Mouse (Mus musculus): ENCODE measurements at regions not wholly inside any gene's neighbourhood (a gene's known extent, or its start where the extent isn't known, plus 50 kb on each side); places are given as distances from the start of the nearest gene placed in this dataset.

DNA sequence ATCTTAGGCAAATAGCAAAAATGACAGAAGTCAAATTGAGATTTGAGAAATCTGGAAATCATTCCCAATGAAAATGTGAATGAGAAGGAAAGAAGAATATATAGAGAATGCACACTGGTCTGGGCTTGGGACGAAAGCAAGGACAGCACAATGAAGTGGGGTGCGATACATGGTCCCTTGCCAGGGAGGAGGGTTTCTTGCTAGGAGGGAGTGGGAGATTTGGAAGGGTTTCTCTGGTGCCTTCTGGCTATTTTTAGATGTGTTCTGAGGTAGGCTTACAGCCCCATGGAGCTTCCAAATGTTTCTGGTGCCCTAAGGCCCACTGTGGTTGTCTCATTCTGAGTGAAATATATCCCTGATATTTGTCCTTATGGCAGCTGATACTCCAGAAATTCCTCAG, 166.0 kb downstream of the Gm7489 start:
- no peaks in the 10 kb centered on the region for H3K27me3 ChIP-seq (ENCODE audit: control insufficient read depth, insufficient read depth, low read length)
- DNase-seq (ENCODE audit: low spot score) (no peak), ATAC-seq (ENCODE audit: low FRiP score, low read depth) (no peak)
- H3K4me3 ChIP-seq (replicated peaks; ENCODE audit: low read length) = no peak overlapping the region
- TF ChIP-seq POLR2A (IDR thresholded peaks at IDR 0.05; ENCODE audit: borderline replicate concordance, extremely low read depth, insufficient read depth, insufficient read length) = no peak
- H3K36me3 ChIP-seq (ENCODE audit: control insufficient read depth, insufficient read depth, low read length) = no peaks in the 10 kb centered on the region
- no peak overlapping the region for H3K27ac ChIP-seq (replicated peaks; ENCODE audit: low read depth, low read length)
- H3K9me3 ChIP-seq (ENCODE audit: control insufficient read depth, low read length) = no peaks in the 10 kb centered on the region
- no peak overlapping the region for H3K9ac ChIP-seq (ENCODE audit: low read depth, low read length, severe bottlenecking)
- WGBS = 82% methylated on average over 2 of the region's 2 CpGs
- peaks cover 4% of the 10 kb centered on the region; the same call in 1 of the 2 replicates for H3K4me1 ChIP-seq (ENCODE audit: control insufficient read depth, insufficient read depth, low read length)
- no peak overlapping the region for H3K4me2 ChIP-seq (replicated peaks; ENCODE audit: low read depth, low read length, severe bottlenecking)

DNA sequence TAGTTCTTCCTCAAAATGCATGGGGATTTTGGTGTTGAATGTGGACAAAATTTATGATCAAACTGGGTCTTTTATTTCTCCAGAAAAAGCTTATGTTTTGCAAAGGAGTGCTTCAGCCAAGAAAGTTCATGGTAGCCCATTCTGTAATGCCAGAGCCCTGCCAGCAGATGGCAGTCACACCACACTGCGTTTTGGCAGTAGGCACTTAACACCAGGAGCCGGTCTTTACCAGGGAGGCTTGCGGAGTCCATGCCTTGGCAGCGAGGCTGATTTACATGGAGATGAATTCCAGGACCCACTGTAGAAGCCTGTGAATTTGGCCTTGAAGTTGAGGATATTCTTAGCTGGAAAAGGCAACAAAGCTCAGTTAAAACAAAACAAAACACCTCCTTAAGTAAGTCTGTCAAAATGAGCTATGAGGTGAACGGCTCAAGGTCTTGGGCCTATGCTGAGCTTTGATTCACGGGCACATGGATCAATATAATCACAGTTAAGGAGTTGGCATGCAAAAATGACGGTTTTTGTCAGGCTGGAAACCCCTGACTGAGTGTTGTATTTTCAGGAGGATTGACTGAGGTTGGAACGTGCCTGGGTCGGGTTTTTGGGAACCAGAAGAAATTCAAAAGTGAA, 185.4 kb downstream of the Gm7489 start:
- no peaks in the 10 kb centered on the region for H3K4me1 ChIP-seq (ENCODE audit: control insufficient read depth, insufficient read depth, low read length)
- H3K9me3 ChIP-seq (ENCODE audit: control insufficient read depth, low read length) = no peaks in the 10 kb centered on the region
- no peaks in the 10 kb centered on the region for H3K27me3 ChIP-seq (ENCODE audit: control insufficient read depth, insufficient read depth, low read length)
- WGBS = 43% methylated on average over 9 of the region's 9 CpGs
- H3K27ac ChIP-seq (replicated peaks; ENCODE audit: low read depth, low read length) = no peak overlapping the region
- ATAC-seq (ENCODE audit: low FRiP score, low read depth) = peak; percentile 75
- H3K4me2 ChIP-seq (replicated peaks; ENCODE audit: low read depth, low read length, severe bottlenecking) = no peak overlapping the region
- H3K9ac ChIP-seq (ENCODE audit: low read depth, low read length, severe bottlenecking) = no peak overlapping the region
- DNase-seq (ENCODE audit: low spot score) = peak; percentile 81
- no peaks in the 10 kb centered on the region for H3K36me3 ChIP-seq (ENCODE audit: control insufficient read depth, insufficient read depth, low read length)
- no peak for TF ChIP-seq POLR2A (IDR thresholded peaks at IDR 0.05; ENCODE audit: borderline replicate concordance, extremely low read depth, insufficient read depth, insufficient read length)
- no peak overlapping the region for H3K4me3 ChIP-seq (replicated peaks; ENCODE audit: low read length)

DNA sequence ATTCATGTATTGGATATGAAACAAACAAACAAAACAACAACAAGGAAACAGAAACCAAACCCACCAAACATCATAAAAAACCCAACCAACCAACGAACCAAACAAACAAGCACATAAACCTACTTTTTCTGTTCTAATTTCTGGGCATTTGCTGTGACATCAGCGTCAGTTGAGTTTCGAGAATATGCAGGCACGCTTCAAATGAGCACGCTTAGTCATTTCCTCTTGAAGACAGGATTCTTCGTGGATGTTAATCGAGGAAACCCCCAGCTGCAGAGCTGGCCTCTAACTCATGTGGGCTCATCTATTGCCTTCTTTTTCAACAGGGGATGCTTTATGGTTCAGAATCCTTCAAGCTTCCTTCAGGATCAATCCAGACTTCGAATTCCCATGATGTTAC, 187.0 kb downstream of the Gm7489 start:
- ATAC-seq (ENCODE audit: low FRiP score, low read depth) = no peak
- H3K4me3 ChIP-seq (replicated peaks; ENCODE audit: low read length) = no peak overlapping the region
- no peaks in the 10 kb centered on the region for H3K27me3 ChIP-seq (ENCODE audit: control insufficient read depth, insufficient read depth, low read length)
- no peaks in the 10 kb centered on the region for H3K36me3 ChIP-seq (ENCODE audit: control insufficient read depth, insufficient read depth, low read length)
- TF ChIP-seq POLR2A (IDR thresholded peaks at IDR 0.05; ENCODE audit: borderline replicate concordance, extremely low read depth, insufficient read depth, insufficient read length) = no peak
- no peak overlapping the region for H3K27ac ChIP-seq (replicated peaks; ENCODE audit: low read depth, low read length)
- H3K9ac ChIP-seq (ENCODE audit: low read depth, low read length, severe bottlenecking) = no peak overlapping the region
- H3K4me2 ChIP-seq (replicated peaks; ENCODE audit: low read depth, low read length, severe bottlenecking) = no peak overlapping the region
- no peaks in the 10 kb centered on the region for H3K4me1 ChIP-seq (ENCODE audit: control insufficient read depth, insufficient read depth, low read length)
- no peak for DNase-seq (ENCODE audit: low spot score)
- 70% methylated on average over 8 of the region's 8 CpGs for WGBS
- no peaks in the 10 kb centered on the region for H3K9me3 ChIP-seq (ENCODE audit: control insufficient read depth, low read length)

DNA sequence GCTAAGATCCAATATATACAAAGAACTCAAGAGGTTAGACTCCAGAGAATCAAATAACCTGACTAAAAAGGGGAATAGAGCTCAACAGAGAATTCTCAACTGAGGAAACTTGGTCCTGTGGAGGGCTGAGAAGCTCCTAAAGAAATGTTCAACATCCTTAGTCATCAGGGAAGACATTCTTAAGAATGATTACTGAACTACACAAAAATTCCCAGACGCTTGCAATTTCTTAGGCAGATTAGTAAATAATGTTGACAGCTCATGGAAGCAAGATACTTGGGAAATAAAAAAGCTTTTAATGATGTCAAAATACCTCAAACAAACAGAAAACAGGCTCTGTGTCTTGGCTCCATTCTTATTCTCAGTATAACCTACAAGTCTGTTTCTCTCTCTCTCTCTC, 206.6 kb downstream of the Gm7489 start:
- H3K4me3 ChIP-seq (replicated peaks; ENCODE audit: low read length) = no peak overlapping the region
- H3K9ac ChIP-seq (ENCODE audit: low read depth, low read length, severe bottlenecking) = no peak overlapping the region
- no peaks in the 10 kb centered on the region for H3K4me1 ChIP-seq (ENCODE audit: control insufficient read depth, insufficient read depth, low read length)
- ATAC-seq (ENCODE audit: low FRiP score, low read depth) = no peak
- no peak overlapping the region for H3K4me2 ChIP-seq (replicated peaks; ENCODE audit: low read depth, low read length, severe bottlenecking)
- TF ChIP-seq POLR2A (IDR thresholded peaks at IDR 0.05; ENCODE audit: borderline replicate concordance, extremely low read depth, insufficient read depth, insufficient read length) = no peak
- no peaks in the 10 kb centered on the region for H3K9me3 ChIP-seq (ENCODE audit: control insufficient read depth, low read length)
- H3K27ac ChIP-seq (replicated peaks; ENCODE audit: low read depth, low read length) = no peak overlapping the region
- no peaks in the 10 kb centered on the region for H3K36me3 ChIP-seq (ENCODE audit: control insufficient read depth, insufficient read depth, low read length)
- H3K27me3 ChIP-seq (ENCODE audit: control insufficient read depth, insufficient read depth, low read length) = no peaks in the 10 kb centered on the region
- 97% methylated on average over 1 of the region's 1 CpGs for WGBS
- DNase-seq (ENCODE audit: low spot score) = no peak

DNA sequence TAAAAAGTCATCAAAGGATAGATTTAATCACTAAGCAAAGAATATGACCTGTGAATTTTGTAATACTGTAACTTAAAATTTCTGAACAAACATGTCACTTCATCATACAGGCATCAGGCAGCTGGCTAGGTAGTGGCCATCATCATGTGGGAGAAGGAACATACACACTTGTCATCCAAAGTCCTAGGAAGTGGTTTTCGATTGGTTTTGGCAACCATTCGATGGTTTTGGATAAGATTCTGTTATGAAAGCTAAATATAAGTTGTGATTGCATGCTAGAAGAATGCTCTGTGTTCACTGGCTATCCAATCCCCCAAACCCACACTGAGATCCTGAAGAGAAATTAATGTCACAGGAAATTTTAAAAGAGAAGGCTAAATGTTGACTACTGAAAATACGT, 207.7 kb downstream of the Gm7489 start:
- no peak for TF ChIP-seq POLR2A (IDR thresholded peaks at IDR 0.05; ENCODE audit: borderline replicate concordance, extremely low read depth, insufficient read depth, insufficient read length)
- no peaks in the 10 kb centered on the region for H3K27me3 ChIP-seq (ENCODE audit: control insufficient read depth, insufficient read depth, low read length)
- DNase-seq (ENCODE audit: low spot score) (no peak), ATAC-seq (ENCODE audit: low FRiP score, low read depth) (no peak)
- H3K9me3 ChIP-seq (ENCODE audit: control insufficient read depth, low read length) = no peaks in the 10 kb centered on the region
- no peaks in the 10 kb centered on the region for H3K36me3 ChIP-seq (ENCODE audit: control insufficient read depth, insufficient read depth, low read length)
- H3K9ac ChIP-seq (ENCODE audit: low read depth, low read length, severe bottlenecking) = no peak overlapping the region
- H3K27ac ChIP-seq (replicated peaks; ENCODE audit: low read depth, low read length) = no peak overlapping the region
- H3K4me1 ChIP-seq (ENCODE audit: control insufficient read depth, insufficient read depth, low read length) = no peaks in the 10 kb centered on the region
- no peak overlapping the region for H3K4me3 ChIP-seq (replicated peaks; ENCODE audit: low read length)
- 88% methylated on average over 3 of the region's 3 CpGs for WGBS
- no peak overlapping the region for H3K4me2 ChIP-seq (replicated peaks; ENCODE audit: low read depth, low read length, severe bottlenecking)

DNA sequence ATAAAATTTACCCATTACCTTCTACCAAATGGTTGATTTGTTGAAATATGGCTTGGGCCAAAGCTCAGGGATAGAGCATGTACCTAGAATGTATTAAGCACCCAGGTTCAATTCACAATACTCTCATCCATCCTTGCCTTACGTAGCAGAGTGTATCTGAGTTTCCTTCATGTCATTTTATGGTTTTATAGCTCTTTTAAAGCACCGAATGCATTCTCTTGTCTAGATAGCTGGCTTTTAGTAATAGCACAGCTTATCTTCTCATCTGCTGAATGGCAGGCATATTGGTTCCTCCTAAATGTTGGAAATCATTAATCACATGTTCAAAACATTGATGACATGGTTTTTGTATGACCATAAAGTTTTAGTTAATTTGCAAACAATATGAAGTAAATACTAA, 212.8 kb downstream of the Gm7489 start:
- H3K4me2 ChIP-seq (replicated peaks; ENCODE audit: low read depth, low read length, severe bottlenecking) = no peak overlapping the region
- no peak for DNase-seq (ENCODE audit: low spot score)
- no peak overlapping the region for H3K27ac ChIP-seq (replicated peaks; ENCODE audit: low read depth, low read length)
- no peaks in the 10 kb centered on the region for H3K36me3 ChIP-seq (ENCODE audit: control insufficient read depth, insufficient read depth, low read length)
- no peak for TF ChIP-seq POLR2A (IDR thresholded peaks at IDR 0.05; ENCODE audit: borderline replicate concordance, extremely low read depth, insufficient read depth, insufficient read length)
- no peaks in the 10 kb centered on the region for H3K9me3 ChIP-seq (ENCODE audit: control insufficient read depth, low read length)
- H3K27me3 ChIP-seq (ENCODE audit: control insufficient read depth, insufficient read depth, low read length) = no peaks in the 10 kb centered on the region
- no peak overlapping the region for H3K4me3 ChIP-seq (replicated peaks; ENCODE audit: low read length)
- WGBS = 56% methylated on average over 2 of the region's 2 CpGs
- no peak overlapping the region for H3K9ac ChIP-seq (ENCODE audit: low read depth, low read length, severe bottlenecking)
- no peak for ATAC-seq (ENCODE audit: low FRiP score, low read depth)
- H3K4me1 ChIP-seq (ENCODE audit: control insufficient read depth, insufficient read depth, low read length) = no peaks in the 10 kb centered on the region

Measured in limb, embryonic 14.5 days (tissue).